Mouse (Mus musculus) splenic B cell, adult 2 months (primary cell): Measurements from ENCODE around the gene Sae1.

ENCODE experiments used
- DNase-seq: peaks from one replicate; pipeline ENCODE4 v3.0.0-alpha.2; 2011; ENCODE audit warnings: low read depth, low spot score
- H3K27me3 ChIP-seq: 2 replicates; pipeline ENCODE4 v1.6.1; 2012; ENCODE audit warnings: mild to moderate bottlenecking, low read length, moderate library complexity, mixed read lengths; ENCODE audit not compliant: control insufficient read depth, poor library complexity, insufficient read depth, severe bottlenecking
- H3K36me3 ChIP-seq: 2 replicates; pipeline ENCODE4 v1.6.1; 2012; ENCODE audit warnings: mild to moderate bottlenecking, low read length, moderate library complexity, mixed read lengths; ENCODE audit not compliant: control insufficient read depth, poor library complexity, insufficient read depth, severe bottlenecking

Gene Sae1

DNA sequence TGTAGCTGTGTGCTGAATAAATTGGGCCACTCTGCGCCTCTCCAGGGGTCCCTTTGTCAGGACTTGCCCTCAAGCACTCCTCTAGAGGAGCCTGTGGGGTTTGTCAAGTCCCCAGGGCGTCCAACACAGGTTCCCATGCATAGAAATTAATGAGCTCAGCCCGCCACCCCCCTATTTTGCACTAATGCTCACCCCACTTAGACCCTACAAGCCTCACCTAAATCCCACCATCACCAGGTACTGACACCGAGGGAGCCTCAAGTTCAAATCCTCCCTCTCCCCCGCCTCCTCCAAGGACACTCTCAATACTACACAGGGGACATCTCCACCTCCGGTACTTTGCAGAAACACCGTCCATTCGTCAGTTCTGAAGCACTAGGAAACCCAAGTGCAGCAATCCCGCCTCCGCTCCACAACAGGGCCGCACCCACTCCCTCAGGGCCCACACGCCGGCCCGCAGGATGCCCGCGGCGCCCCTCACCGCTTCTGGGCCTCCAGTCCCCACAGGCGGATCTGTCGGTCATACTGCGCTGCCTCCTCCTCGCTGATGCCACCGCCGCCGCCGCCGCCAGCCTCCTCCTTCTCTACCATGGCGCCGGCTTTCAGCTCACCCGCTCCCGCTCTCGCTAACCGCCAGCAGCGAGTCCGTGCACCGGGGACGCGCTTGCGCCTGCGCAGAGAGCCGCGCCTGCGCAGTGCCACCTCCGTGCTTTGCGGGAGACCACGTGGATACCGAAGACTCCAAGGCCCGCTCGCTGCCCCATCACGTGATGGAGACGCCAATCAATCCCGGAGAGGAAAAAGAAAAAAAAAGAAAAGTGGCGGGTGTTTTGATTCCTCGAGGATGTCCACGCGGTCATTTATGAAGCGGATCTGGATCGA is at the start of gene Sae1:
Gene Sae1, minus strand, starts transcription at position 647 of the 882 bp plus-strand sequence.
- H3K36me3 ChIP-seq, result no peaks in the 10 kb centered on the region
- peak; percentile 97 for DNase-seq
- H3K27me3 ChIP-seq, result no peaks in the 10 kb centered on the region

DNA sequence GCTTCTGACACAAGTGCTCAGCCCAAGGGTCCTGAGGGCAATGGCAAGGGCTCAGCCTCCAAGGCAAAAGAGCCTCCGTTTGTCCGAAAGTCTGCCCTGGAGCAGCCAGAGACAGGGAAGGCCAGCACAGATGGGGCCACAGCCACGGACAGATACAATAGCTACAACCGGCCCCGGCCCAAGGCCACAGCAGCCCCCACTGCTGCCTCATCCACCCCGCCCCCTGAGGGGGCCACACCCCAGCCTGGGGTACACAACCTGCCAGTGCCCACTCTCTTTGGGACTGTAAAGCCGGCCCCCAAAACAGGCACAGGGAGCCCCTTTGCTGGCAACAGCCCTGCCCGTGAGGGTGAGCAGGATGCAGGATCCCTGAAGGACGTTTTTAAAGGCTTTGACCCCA is 47.5 kb upstream of the Sae1 start:
- peaks cover 8% of the 10 kb centered on the region for H3K36me3 ChIP-seq
- no peaks in the 10 kb centered on the region for H3K27me3 ChIP-seq
- DNase-seq, result no peak

DNA sequence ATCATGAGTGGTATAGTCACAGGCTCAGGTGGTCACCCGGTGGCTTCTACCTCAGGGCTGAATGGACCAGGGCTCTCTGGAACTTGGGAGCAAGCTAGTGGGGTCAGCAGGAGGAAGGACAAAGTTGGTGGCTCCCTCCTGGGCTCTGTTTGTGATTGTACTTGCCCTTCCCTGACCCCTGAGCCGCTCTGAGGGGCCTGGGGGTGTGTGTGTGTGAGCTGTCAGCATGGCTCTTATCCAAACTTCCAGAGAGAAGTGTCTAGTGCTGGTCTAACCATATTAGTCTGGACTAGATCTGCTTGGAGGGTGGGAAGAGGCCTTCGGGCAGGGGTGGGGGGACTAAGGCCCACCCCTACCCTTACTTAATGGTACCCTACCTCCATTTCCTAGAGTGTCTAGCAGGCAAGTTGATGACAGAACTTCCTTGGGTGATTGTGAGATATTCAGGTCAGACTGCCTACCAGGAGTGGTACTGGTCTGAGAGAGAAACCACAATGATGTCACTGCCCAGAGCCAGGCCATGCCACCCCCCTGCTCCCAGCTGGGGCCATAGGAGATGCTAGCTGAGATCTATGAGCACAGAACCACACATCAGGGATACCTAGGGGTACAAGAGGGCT is 45.9 kb upstream of the Sae1 start:
- no peaks in the 10 kb centered on the region for H3K27me3 ChIP-seq
- H3K36me3 ChIP-seq, result peaks cover 15% of the 10 kb centered on the region
- DNase-seq, result no peak

DNA sequence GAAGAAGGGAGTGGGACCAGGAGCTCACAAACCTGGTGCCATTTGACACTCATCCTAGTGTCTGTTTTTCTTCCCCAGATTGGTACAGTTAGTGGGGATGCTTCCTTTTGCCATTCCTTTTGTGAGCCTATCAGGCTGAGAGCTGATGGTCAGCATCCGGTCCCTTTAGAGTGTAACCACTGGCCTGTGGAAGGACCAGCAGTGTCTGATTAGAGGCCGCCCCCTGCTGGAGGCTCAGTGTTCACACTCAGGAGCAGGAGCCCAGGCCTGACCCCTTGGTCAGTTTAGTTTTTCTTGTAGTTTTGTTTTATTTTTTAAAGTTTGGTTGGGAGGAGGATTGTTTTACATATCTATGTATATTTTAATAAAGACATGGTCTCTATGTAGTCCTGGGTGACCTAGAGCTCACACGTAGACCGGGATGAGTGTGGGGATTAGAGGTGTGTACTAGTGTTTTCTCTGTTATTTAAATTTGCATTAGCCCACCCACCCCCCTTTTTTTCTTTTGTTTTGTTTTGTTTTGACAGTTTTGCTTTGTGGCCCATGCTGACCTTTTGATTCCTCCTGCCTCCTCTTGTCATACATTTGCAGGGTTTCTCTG is 38.6 kb upstream of the Sae1 start:
- peak; percentile 80 for DNase-seq
- Histone ChIP-seq H3K27me3 (no peaks in the 10 kb centered on the region), H3K36me3 (peaks cover 19% of the 10 kb centered on the region; the same call in 1 of the 2 replicates)

DNA sequence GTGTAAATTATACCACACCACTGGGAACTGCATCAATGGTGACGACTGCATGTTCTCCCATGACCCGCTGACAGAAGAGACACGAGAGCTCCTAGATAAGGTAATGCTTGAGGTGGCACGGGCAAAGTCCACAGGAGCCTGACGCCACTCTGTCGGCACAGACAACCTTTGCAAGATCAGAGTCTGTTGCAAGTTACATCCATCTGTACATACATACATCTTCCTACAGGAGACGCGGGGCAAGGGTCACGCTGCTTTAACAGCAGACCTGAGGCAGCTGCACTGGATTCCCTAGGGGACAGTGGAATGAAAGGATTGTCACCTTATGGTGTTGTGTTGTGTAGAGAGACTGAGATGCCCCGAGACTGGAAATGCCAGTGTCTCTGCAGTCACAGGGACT is 38.1 kb upstream of the Sae1 start:
- no peak for DNase-seq
- peaks cover 20% of the 10 kb centered on the region; the same call in 1 of the 2 replicates for H3K36me3 ChIP-seq
- no peaks in the 10 kb centered on the region for H3K27me3 ChIP-seq

DNA sequence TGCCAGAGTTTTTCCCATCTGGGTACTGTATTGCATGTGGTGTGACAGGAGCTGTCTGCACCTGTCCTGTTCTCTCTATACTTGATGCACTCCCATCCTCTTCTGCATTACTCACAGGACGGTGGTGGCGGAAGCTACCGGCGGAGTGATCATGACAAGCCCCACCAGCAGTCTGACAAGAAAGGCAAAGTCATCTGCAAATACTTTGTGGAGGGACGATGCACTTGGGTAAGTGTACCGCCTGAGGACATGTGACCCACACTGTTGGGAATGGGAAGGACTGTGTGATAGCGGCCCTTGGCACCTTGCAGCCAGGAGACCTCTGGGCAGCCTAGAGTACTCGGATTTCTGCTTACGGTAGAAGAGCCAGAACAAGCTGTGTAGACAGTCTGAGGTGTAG is 36.1 kb upstream of the Sae1 start:
- H3K36me3 ChIP-seq, result peaks cover 16% of the 10 kb centered on the region
- DNase-seq, result no peak
- no peaks in the 10 kb centered on the region for H3K27me3 ChIP-seq

DNA sequence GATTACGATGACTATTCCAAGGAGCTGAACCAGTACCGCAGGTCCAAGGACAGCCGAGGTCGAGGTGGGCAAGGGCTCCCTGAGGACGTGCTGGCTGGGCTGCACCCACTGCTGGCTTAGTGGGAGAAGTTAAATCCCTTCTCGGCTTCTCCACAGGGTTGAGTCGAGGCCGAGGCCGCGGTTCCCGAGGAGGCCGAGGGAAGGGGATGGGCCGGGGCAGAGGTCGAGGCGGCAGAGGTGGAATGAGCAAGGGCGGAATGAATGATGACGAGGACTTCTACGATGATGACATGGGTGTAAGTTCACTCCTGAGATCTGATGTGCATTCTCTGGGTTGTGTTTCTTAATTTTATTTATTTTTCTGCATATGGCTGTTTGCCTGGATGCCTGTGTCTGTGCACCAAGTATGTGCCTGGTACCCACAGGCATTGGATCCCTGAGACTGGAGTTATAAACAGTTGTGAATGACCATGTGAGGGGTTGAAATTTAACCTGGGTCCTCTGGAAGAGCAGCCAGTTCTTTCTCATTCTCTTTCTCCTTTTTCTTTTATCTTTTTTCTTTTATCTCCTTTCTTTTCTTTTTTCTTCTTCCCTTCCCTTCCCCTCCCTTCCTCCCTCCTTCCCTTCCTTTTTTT is 34.7 kb upstream of the Sae1 start:
- DNase-seq, result no peak
- Histone ChIP-seq H3K27me3 (no peaks in the 10 kb centered on the region), H3K36me3 (peaks cover 14% of the 10 kb centered on the region)

DNA sequence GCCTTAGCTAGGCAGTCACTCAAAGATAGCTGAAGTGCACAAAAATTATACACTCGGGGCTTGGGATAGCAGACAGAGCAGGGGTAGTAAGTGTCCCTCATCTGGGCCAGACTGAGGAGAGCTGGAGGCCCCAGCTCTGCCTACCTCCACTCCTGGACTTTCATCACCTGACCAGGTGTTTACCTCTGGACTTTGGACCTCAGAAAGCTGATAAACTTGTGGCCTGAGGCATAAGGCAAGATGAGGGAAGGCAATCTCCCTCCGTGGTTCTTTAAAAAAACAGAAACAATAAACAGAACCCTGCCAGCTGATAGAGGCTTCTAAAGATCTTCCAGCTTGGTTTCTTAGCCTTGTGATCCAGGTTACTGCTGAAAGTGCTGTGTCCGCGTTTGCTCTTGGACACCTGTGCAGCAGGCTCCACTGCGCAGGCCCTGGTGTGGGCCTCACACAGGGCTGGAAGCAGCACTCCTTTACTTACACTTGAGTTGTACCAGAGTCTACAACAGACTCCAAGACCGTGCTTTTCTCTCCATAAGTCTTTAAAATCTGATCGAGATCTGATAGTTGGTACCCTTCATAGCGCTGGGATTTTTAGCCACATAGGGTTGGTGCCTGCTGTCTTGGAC is 33.0 kb upstream of the Sae1 start:
- DNase-seq, result no peak
- Histone ChIP-seq H3K27me3 (no peaks in the 10 kb centered on the region), H3K36me3 (peaks cover 14% of the 10 kb centered on the region)

DNA sequence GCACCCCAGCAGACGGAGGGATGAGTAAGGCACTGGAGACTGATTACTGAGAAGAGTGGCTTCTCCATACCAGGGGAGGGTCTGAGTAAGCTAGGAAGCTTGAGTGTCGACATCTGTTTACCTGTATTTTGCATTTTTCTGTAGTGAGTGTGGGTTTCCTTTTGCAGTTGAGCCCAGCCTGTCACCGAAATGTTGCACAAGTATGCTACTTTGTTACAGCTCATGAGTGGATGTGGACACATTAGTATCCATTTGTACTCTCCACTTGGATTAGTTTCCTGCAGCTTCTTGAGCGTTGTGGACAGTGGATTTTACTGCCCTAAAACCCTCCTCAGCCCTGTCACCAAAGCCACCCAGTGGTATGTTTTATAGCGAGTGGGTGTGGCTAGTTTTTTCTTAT is 31.1 kb upstream of the Sae1 start:
- Histone ChIP-seq H3K36me3 (peaks cover 10% of the 10 kb centered on the region), H3K27me3 (no peaks in the 10 kb centered on the region)
- no peak for DNase-seq

DNA sequence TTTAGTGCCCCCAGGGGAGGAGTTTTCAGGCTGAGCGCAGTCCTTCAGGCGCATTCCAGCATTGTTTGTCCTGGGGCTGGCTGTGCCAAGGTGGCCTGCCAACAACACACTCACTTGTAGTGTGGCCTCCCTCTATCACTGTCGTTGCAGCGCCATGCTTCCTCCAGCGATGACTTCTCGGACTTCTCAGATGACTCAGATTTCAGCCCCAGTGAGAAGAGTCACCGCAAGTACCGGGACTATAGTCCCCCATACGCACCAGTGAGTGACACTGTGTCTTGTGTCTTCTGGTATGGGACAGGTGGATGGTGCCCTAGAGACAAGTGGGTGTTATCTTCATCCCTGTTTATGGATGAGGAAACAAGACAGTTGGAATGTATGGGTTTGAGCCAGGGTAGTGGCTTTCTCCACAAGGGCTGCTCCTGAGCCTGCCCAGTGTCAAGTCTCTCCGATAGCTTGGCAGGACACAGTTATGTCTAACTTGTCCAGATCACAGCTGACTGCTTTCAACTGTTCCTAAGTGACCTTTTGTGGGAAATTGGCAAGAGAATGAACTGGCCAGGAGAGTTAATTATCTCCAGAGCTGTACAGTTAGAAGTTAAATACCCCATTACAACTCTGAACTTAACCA is 29.6 kb upstream of the Sae1 start:
- H3K36me3 ChIP-seq, result peaks cover 8% of the 10 kb centered on the region
- no peaks in the 10 kb centered on the region for H3K27me3 ChIP-seq
- no peak for DNase-seq

DNA sequence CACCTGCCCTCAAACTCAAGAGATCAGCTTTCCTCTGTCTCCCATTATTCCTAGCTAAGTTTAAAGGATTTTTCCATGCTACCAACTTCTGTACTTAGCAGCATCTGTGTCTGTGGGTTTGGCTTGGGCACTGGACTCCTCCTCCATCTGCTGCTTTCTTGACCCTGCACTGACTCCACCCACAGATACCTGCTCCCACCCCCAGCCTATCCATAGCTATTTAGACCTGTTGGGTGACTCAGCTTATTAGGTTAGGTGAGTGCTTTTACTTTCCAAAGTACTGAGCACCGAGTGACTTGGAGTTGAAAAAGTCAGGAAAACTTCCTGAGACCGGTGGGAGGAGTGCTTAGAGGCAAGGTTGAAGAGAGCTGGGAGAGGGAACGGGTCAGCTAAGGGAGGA is 27.8 kb upstream of the Sae1 start:
- H3K27me3 ChIP-seq, result no peaks in the 10 kb centered on the region
- no peak for DNase-seq
- peaks cover 4% of the 10 kb centered on the region for H3K36me3 ChIP-seq

DNA sequence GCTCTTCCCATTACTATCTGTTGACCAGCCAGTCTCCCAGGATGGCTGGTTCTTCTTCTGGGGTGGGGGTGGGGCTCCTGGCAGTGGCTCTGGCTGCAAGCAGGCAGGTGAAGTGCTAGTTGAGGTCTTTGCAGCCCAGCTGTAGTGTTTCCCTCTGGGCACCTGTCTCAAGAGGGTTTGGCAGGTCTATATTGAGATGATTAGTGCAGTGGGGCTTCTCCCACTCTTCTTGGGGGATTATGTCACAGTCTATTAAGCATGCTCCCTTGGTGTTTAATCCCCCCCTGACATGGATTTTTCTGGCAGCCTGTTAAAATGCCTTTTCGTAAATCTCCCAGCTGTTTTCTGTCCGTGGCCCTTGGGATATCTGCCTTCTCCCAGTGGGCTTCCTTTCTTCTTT is 25.3 kb upstream of the Sae1 start:
- Histone ChIP-seq H3K36me3 (no peaks in the 10 kb centered on the region), H3K27me3 (no peaks in the 10 kb centered on the region)
- DNase-seq, result no peak

DNA sequence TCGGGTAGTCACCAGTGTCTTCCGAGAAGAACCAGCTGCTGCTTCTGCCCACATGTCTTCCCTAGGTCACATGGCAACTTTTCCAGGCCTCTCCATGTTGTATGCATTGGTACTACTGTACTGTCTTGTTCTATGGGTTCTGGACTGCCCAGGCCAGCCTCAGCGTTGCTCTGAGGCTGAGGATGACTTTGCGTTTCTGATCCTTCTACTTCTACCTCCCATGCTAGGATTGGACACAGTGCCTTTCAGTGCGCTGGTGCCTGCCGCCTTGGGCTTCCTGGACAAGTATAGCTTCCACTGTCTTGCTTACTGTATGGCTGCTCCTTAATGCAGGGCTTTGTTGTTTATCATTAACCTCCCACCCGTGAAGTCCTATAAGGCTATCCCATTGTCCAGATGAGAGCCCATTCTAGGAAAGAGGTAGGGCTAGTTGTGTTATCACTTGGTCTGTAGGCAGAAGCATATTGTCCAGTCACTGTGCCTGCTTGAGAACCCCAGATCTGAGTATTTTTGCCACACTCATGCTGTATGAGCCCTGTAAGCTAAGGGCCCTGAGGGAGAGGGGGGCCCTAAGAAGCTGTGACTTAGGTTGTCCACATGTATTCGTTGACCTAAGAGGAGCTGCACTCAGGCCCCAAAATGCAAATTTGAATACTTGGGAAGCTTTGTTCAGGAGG is 24.8 kb upstream of the Sae1 start:
- no peak for DNase-seq
- H3K36me3 ChIP-seq, result no peaks in the 10 kb centered on the region
- no peaks in the 10 kb centered on the region for H3K27me3 ChIP-seq

DNA sequence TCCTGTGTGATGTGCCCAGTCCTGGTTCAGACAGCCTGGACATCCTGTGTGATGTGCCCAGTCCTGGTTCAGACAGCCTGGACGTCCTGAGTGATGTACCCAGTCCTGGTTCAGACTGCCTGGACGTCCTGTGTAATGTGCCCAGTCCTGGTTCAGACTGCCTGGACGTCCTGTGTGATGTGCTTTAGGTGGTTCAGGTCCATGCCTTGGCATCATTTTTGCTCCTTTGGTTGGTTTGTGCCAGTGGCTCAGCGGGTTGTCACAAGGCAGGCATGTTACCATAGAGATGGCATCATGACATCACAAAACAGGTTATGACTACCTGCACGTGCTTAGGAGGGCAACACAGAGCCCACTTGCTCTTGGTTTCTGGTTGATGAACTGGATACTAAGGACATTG is 23.5 kb upstream of the Sae1 start:
- Histone ChIP-seq H3K27me3 (no peaks in the 10 kb centered on the region), H3K36me3 (no peaks in the 10 kb centered on the region)
- DNase-seq, result no peak
